8 mouse cellular contexts compared by ENCODE assay signal in genomic region chr15:76987137-76987536, GRCm38 (mm10). TPM values are rescaled to one million over a fixed set of nuclear protein-coding genes. Genes with fewer than 3 reads are reported as not detected.
DNase-seq lines count a peak whose midpoint lies in the region; ATAC-seq and TF ChIP-seq lines count a peak whose summit lies in the region.
"Had no signal": no experiment of that assay in that cellular context is flagged by ENCODE, and none has a peak within 500 bp of the region (broad histone marks: within the 10 kb centered on the region; RNA-seq: fewer than 3 reads in every experiment).

No protein-coding gene starts in this region.

- H3K9ac ChIP-seq in lung, embryonic 14.5 days = peak overlapping the region; percentile 50
- H3K9ac ChIP-seq in forebrain, embryonic 12.5 days = peak overlapping the region; percentile 42
- H3K9ac ChIP-seq in limb, embryonic 12.5 days (replicated peaks) = 0 out of 2 replicates have a peak overlapping the region, but pooled peaks have one; percentile 34
- H3K9ac ChIP-seq in stomach, embryonic 14.5 days (replicated peaks; ENCODE audit: low read depth, low read length) = peak overlapping the region; percentile 22

- peak overlapping the region; percentile 38 for H3K4me3 ChIP-seq in lung, embryonic 14.5 days (ENCODE audit: low read depth, low read length)
- H3K4me3 ChIP-seq in forebrain, embryonic 12.5 days (replicated peaks) = peak overlapping the region; percentile 41
- H3K4me3 ChIP-seq in limb, embryonic 12.5 days (replicated peaks) = peak overlapping the region; percentile 44
- H3K4me3 ChIP-seq in stomach, embryonic 14.5 days (ENCODE audit: low read depth, low read length) = peak overlapping the region; percentile 43

- H3K36me3 ChIP-seq in lung, embryonic 14.5 days (ENCODE audit: insufficient read depth) = no peaks in the 10 kb centered on the region
- H3K36me3 ChIP-seq in forebrain, embryonic 12.5 days (replicated peaks) = no peaks in the 10 kb centered on the region
- H3K36me3 ChIP-seq in limb, embryonic 12.5 days = no peaks in the 10 kb centered on the region
- no peaks in the 10 kb centered on the region for H3K36me3 ChIP-seq in stomach, embryonic 14.5 days (ENCODE audit: control insufficient read depth, insufficient read depth, low read length)

- ATAC-seq in lung, embryonic 14.5 days (ENCODE audit: insufficient read depth) = peak; percentile 31; the same call in 1 of the 2 replicates
- ATAC-seq in forebrain, embryonic 12.5 days (ENCODE audit: low FRiP score) = no peak
- no peak for ATAC-seq in limb, embryonic 12.5 days (ENCODE audit: insufficient number of reproducible peaks, insufficient read depth, low FRiP score, low TSS enrichment, low read depth)
- 0 out of 2 replicates have a peak, but pooled peaks have one; percentile 10 for ATAC-seq in stomach, embryonic 14.5 days (ENCODE audit: insufficient number of reproducible peaks, insufficient read depth, low FRiP score, low read depth)
- ATAC-seq in CD4-positive, CD25-positive, alpha-beta regulatory T cell, adult 4 months = no peak
- ATAC-seq: activated CD4-positive, CD25-positive, alpha-beta regulatory T cell, adult 4 months had no signal

- no peaks in the 10 kb centered on the region for H3K9me3 ChIP-seq in lung, embryonic 14.5 days (ENCODE audit: low read depth, low read length)
- no peaks in the 10 kb centered on the region for H3K9me3 ChIP-seq in forebrain, embryonic 12.5 days
- H3K9me3 ChIP-seq in limb, embryonic 12.5 days = no peaks in the 10 kb centered on the region
- H3K9me3 ChIP-seq in stomach, embryonic 14.5 days (ENCODE audit: control insufficient read depth, low read depth, low read length) = no peaks in the 10 kb centered on the region

- 11% methylated on average over 11 of the region's 11 CpGs for WGBS in lung, embryonic 14.5 days
- WGBS in forebrain, embryonic 12.5 days = 15% methylated on average over 11 of the region's 11 CpGs
- WGBS in limb, embryonic 12.5 days = 17% methylated on average over 11 of the region's 11 CpGs
- 12% methylated on average over 11 of the region's 11 CpGs for WGBS in stomach, embryonic 14.5 days

- H3K4me2 ChIP-seq in lung, embryonic 14.5 days = peak overlapping the region; percentile 66
- peak overlapping the region; percentile 67 for H3K4me2 ChIP-seq in forebrain, embryonic 12.5 days
- peak overlapping the region; percentile 65 for H3K4me2 ChIP-seq in limb, embryonic 12.5 days
- peak overlapping the region; percentile 62 for H3K4me2 ChIP-seq in stomach, embryonic 14.5 days (replicated peaks; ENCODE audit: low read depth, low read length)

- H3K27me3 ChIP-seq in lung, embryonic 14.5 days (ENCODE audit: insufficient read depth, low read length) = no peaks in the 10 kb centered on the region
- H3K27me3 ChIP-seq in forebrain, embryonic 12.5 days = peaks cover 24% of the 10 kb centered on the region
- peaks cover 28% of the 10 kb centered on the region for H3K27me3 ChIP-seq in limb, embryonic 12.5 days
- no peaks in the 10 kb centered on the region for H3K27me3 ChIP-seq in stomach, embryonic 14.5 days (ENCODE audit: control insufficient read depth, insufficient read depth, low read length)

- no peaks in the 10 kb centered on the region for H3K4me1 ChIP-seq in lung, embryonic 14.5 days (ENCODE audit: insufficient read depth)
- H3K4me1 ChIP-seq in forebrain, embryonic 12.5 days = peaks cover 10% of the 10 kb centered on the region
- H3K4me1 ChIP-seq in limb, embryonic 12.5 days (replicated peaks) = peaks cover 10% of the 10 kb centered on the region
- H3K4me1 ChIP-seq in stomach, embryonic 14.5 days (ENCODE audit: control insufficient read depth, insufficient read depth, low read length) = no peaks in the 10 kb centered on the region

- DNase-seq in lung, embryonic 14.5 days = no peak
- no peak for DNase-seq in lung, postnatal 14 days
- DNase-seq in embryo, embryonic 10 days (ENCODE audit: low spot score) = no peak

- no peak for TF ChIP-seq CTCF in lung, embryonic 14.5 days (IDR thresholded peaks at IDR 0.05; ENCODE audit: low read depth)

- no peak overlapping the region for H3K27ac ChIP-seq in lung, embryonic 14.5 days (ENCODE audit: low read depth)
- 0 out of 2 replicates have a peak overlapping the region, but pooled peaks have one; percentile 14 for H3K27ac ChIP-seq in forebrain, embryonic 12.5 days
- H3K27ac ChIP-seq in limb, embryonic 12.5 days = no peak overlapping the region
- no peak overlapping the region for H3K27ac ChIP-seq in stomach, embryonic 14.5 days (ENCODE audit: low read length)

RNA-seq across cellular contexts. Expression of gene 1110038F14Rik, which starts 38.8 kb away (rescaled TPM):
- 81.0 and 85.2 TPM in 2 replicates for polyA plus RNA-seq in lung, embryonic 14.5 days (2014; fragmentation: Nextera tagmentation; extraction: Ambion mirVana)
- polyA plus RNA-seq in forebrain, embryonic 12.5 days (2016; fragmentation: Nextera tagmentation; extraction: Ambion mirVana) = 63.1 and 67.2 TPM in 2 replicates
- 95.7 and 98.4 TPM in 2 replicates for polyA plus RNA-seq in limb, embryonic 12.5 days (2016; fragmentation: Nextera tagmentation; extraction: Ambion mirVana)
- 75.7 and 76.5 TPM in 2 replicates for polyA plus RNA-seq in stomach, embryonic 14.5 days (2014; fragmentation: Nextera tagmentation; extraction: Ambion mirVana)
- 10 to 100 TPM; 63.8 to 72.5 TPM for polyA plus RNA-seq in CD4-positive, CD25-positive, alpha-beta regulatory T cell, adult 4 months (2017; shearing (Covaris generic))

RNA-seq across cellular contexts. Expression of gene Apol6, which starts 57.4 kb away (rescaled TPM):
- polyA plus RNA-seq in lung, embryonic 14.5 days (2014; fragmentation: Nextera tagmentation; extraction: Ambion mirVana) = 0.09 and 0.12 TPM in 2 replicates
- not detected in 2 replicates for polyA plus RNA-seq in forebrain, embryonic 12.5 days (2016; fragmentation: Nextera tagmentation; extraction: Ambion mirVana)
- not detected in 2 replicates for polyA plus RNA-seq in limb, embryonic 12.5 days (2016; fragmentation: Nextera tagmentation; extraction: Ambion mirVana)
- polyA plus RNA-seq in stomach, embryonic 14.5 days (2014; fragmentation: Nextera tagmentation; extraction: Ambion mirVana) = 0.12 TPM in 1 of 2 replicates, not detected in the other
- polyA plus RNA-seq in CD4-positive, CD25-positive, alpha-beta regulatory T cell, adult 4 months (2017; shearing (Covaris generic)) = not detected
- polyA plus RNA-seq: activated CD4-positive, CD25-positive, alpha-beta regulatory T cell, adult 4 months had no signal

Comparison
In these comparisons a context has a peak if more than half of its experiments do, and no peak if none do; other contexts are left out.
1. ATAC-seq: peak in lung, embryonic 14.5 days (single experiment) and stomach, embryonic 14.5 days (single experiment); none in forebrain, embryonic 12.5 days (single experiment), limb, embryonic 12.5 days (single experiment) and CD4-positive, CD25-positive, alpha-beta regulatory T cell, adult 4 months (single experiment).
2. Peak in every context shown above with its lines, with median percentiles within 50 percentile points of each other: H3K4me2 ChIP-seq, H3K4me3 ChIP-seq and H3K9ac ChIP-seq.